Mouse (Mus musculus) heart, postnatal 0 days (tissue): ENCODE results near the gene Pou5f1. TPM values are rescaled to one million over a fixed set of nuclear protein-coding genes. Genes with fewer than 3 reads are reported as not detected.
A peak's percentile ranks its signal among the peaks of the same experiment; 100 is the strongest.

ENCODE experiments used
- ATAC-seq: fragments of 200-750 bp; cut with Nextera tagmentation; 2 replicates; pipeline ENCODE4 v1.8.0; 2017; ENCODE audit warnings: low read depth, moderate number of reproducible peaks, moderate library complexity; ENCODE audit not compliant: insufficient read depth
- DNase-seq: peaks from one replicate; pipeline ENCODE4 v3.0.0-alpha.2; 2016; ENCODE audit warnings: low spot score
- H3K27ac ChIP-seq: fragments of 300-500 bp; sonication (generic); 2 replicates; pipeline ENCODE4 v1.5.1; 2014; ENCODE audit warnings: low read depth, mild to moderate bottlenecking
- H3K27me3 ChIP-seq: fragments of 300-500 bp; sonication (generic); 2 replicates; pipeline ENCODE4 v1.6.1; 2014; ENCODE audit warnings: low read length, mixed read lengths; ENCODE audit not compliant: control insufficient read depth, insufficient read depth
- H3K36me3 ChIP-seq: fragments of 300-500 bp; sonication (generic); replicated peaks from 2 replicates; pipeline ENCODE4 v1.6.1; 2014; ENCODE audit warnings: low read length, mixed read lengths; ENCODE audit not compliant: control insufficient read depth, insufficient read depth
- H3K4me1 ChIP-seq: fragments of 300-500 bp; sonication (generic); 2 replicates; pipeline ENCODE4 v1.6.1; 2014; ENCODE audit warnings: antibody characterized with exemption; ENCODE audit not compliant: control insufficient read depth, insufficient read depth
- H3K4me2 ChIP-seq: fragments of 300-500 bp; sonication (generic); 2 replicates; pipeline ENCODE4 v1.6.1; 2014; ENCODE audit warnings: low read depth, mild to moderate bottlenecking, low read length, moderate library complexity
- H3K4me3 ChIP-seq: fragments of 300-500 bp; sonication (generic); 2 replicates; pipeline ENCODE4 v1.5.1; 2014; ENCODE audit warnings: low read depth, low read length
- H3K9ac ChIP-seq: fragments of 300-500 bp; sonication (generic); replicated peaks from 2 replicates; pipeline ENCODE4 v1.6.1; 2014; ENCODE audit warnings: low read depth, low read length, mixed read lengths
- H3K9me3 ChIP-seq: fragments of 300-500 bp; sonication (generic); replicated peaks from 2 replicates; pipeline ENCODE4 v1.6.1; 2016; ENCODE audit warnings: low read length; ENCODE audit not compliant: control insufficient read depth
- CTCF ChIP-seq: IDR thresholded peaks from 2 replicates; pipeline ENCODE4 v1.5.1; 2016; ENCODE audit warnings: antibody characterized with exemption, control low read depth, low read depth
- EP300 ChIP-seq: IDR thresholded peaks from 2 replicates; pipeline ENCODE4 v1.6.1; 2016; ENCODE audit warnings: antibody characterized with exemption, low read depth
- WGBS: fragments of 180-500 bp; shearing (Covaris S2); extraction: QIAGEN DNeasy Blood & Tissue Kit; methylation state at CpG from one replicate; pipeline ENCODE4 v1.1.7; 2014; 5-methylcytosine and 5-hydroxymethylcytosine counted together
- polyA plus RNA-seq: library from polyadenylated mRNA; unstranded; fragments of >200 nt; fragmentation: Nextera tagmentation; extraction: Ambion mirVana; gene quantifications from 2 replicates; pipeline ENCODE4 v1.2.1, GENCODE M21; 2015
- total RNA-seq: library from RNA; depleted of rRNA; stranded (reverse); fragments of >200 nt; gene quantifications from 2 replicates; pipeline ENCODE4 v1.2.3, GENCODE M21; 2014; ENCODE audit warnings: low replicate concordance

The Pou5f1 gene
- total and polyA plus RNA-seq, 2 experiments from 2014 or later = not detected

GRCm38 (mm10) chr17:35544001-35544400 is 38.2 kb downstream of the Pou5f1 start:
- Histone ChIP-seq H3K9ac (no peak overlapping the region), H3K36me3 (no peaks in the 10 kb centered on the region), H3K4me3 (no peak overlapping the region), H3K27me3 (no peaks in the 10 kb centered on the region), H3K4me1 (peaks cover 19% of the 10 kb centered on the region), H3K9me3 (no peaks in the 10 kb centered on the region), H3K27ac (peak overlapping the region; percentile 15; the same call in 1 of the 2 replicates), H3K4me2 (no peak overlapping the region)
- no peak for DNase-seq
- WGBS = 63% methylated on average over 6 of the region's 6 CpGs
- no peak for ATAC-seq
- TF ChIP-seq CTCF = no peak
- TF ChIP-seq EP300 = no peak

GRCm38 (mm10) chr17:35544680-35545079 is 38.9 kb downstream of the Pou5f1 start:
- DNase-seq (peak; percentile 26), ATAC-seq (no peak)
- H3K9ac ChIP-seq = no peak overlapping the region
- no peak overlapping the region for H3K4me2 ChIP-seq
- no peak overlapping the region for H3K4me3 ChIP-seq
- H3K4me1 ChIP-seq = peaks cover 22% of the 10 kb centered on the region
- TF ChIP-seq EP300 = no peak
- peak; percentile 68 for TF ChIP-seq CTCF
- no peak overlapping the region for H3K27ac ChIP-seq
- no peaks in the 10 kb centered on the region for H3K27me3 ChIP-seq
- WGBS = 27% methylated on average over 6 of the region's 6 CpGs
- H3K36me3 ChIP-seq = no peaks in the 10 kb centered on the region
- H3K9me3 ChIP-seq = no peaks in the 10 kb centered on the region

GRCm38 (mm10) chr17:35547465-35547864 is 41.6 kb downstream of the Pou5f1 start:
- WGBS = 68% methylated on average over 2 of the region's 2 CpGs
- H3K4me1 ChIP-seq = peaks cover 43% of the 10 kb centered on the region
- ATAC-seq = no peak
- TF ChIP-seq CTCF (no peak), EP300 (no peak)
- H3K9me3 ChIP-seq = no peaks in the 10 kb centered on the region
- DNase-seq = no peak
- H3K4me2 ChIP-seq = no peak overlapping the region
- H3K27ac ChIP-seq = no peak overlapping the region
- no peak overlapping the region for H3K4me3 ChIP-seq
- no peaks in the 10 kb centered on the region for H3K36me3 ChIP-seq
- no peaks in the 10 kb centered on the region for H3K27me3 ChIP-seq
- no peak overlapping the region for H3K9ac ChIP-seq

- H3K4me1 ChIP-seq = peaks cover 35% of the 10 kb centered on the region
- TF ChIP-seq CTCF (no peak), EP300 (no peak)
- H3K9ac ChIP-seq = no peak overlapping the region; the same call in 1 of the 2 replicates
- H3K9me3 ChIP-seq = no peaks in the 10 kb centered on the region
- H3K4me3 ChIP-seq = no peak overlapping the region
- H3K27me3 ChIP-seq = no peaks in the 10 kb centered on the region
- WGBS = 28% methylated on average over 5 of the region's 5 CpGs
- no peak for DNase-seq
- no peak overlapping the region for H3K4me2 ChIP-seq
- ATAC-seq = no peak
- H3K36me3 ChIP-seq = no peaks in the 10 kb centered on the region
- H3K27ac ChIP-seq = peak overlapping the region; percentile 96
These were observed 42.8 kb downstream of the Pou5f1 start for GRCm38 (mm10) chr17:35548636-35549035.

GRCm38 (mm10) chr17:35549437-35550142 is 43.8 kb downstream of the Pou5f1 start:
- Histone ChIP-seq H3K9me3 (no peaks in the 10 kb centered on the region), H3K4me3 (no peak overlapping the region), H3K4me1 (peaks cover 31% of the 10 kb centered on the region), H3K4me2 (peak overlapping the region; percentile 49), H3K27ac (peak overlapping the region; percentile 96), H3K36me3 (no peaks in the 10 kb centered on the region), H3K9ac (peak overlapping the region; percentile 28; the same call in 1 of the 2 replicates), H3K27me3 (no peaks in the 10 kb centered on the region)
- peak; percentile 96 for ATAC-seq
- 11% methylated on average over 15 of the region's 15 CpGs for WGBS
- TF ChIP-seq CTCF = no peak
- peak; percentile 55; the same call in 1 of the 2 replicates for TF ChIP-seq EP300
- DNase-seq = peak; percentile 97

- H3K9ac ChIP-seq = no peak overlapping the region
- peaks cover 31% of the 10 kb centered on the region for H3K4me1 ChIP-seq
- DNase-seq (no peak), ATAC-seq (no peak)
- WGBS = 91% methylated on average over 4 of the region's 4 CpGs
- no peaks in the 10 kb centered on the region for H3K9me3 ChIP-seq
- TF ChIP-seq EP300 (no peak), CTCF (peak; percentile 17)
- peak overlapping the region; percentile 49 for H3K4me2 ChIP-seq
- H3K27ac ChIP-seq = peak overlapping the region; percentile 96
- no peaks in the 10 kb centered on the region for H3K36me3 ChIP-seq
- H3K27me3 ChIP-seq = no peaks in the 10 kb centered on the region
- no peak overlapping the region for H3K4me3 ChIP-seq
These were observed 44.3 kb downstream of the Pou5f1 start for GRCm38 (mm10) chr17:35550143-35550494.
